Mouse (Mus musculus) MEL (cell line): ENCODE measurements around the gene Gmeb2. TPM values are rescaled to one million over a fixed set of nuclear protein-coding genes. Genes with fewer than 3 reads are reported as not detected.
A peak's percentile ranks its signal among the peaks of the same experiment; 100 is the strongest.

Source experiments
- DNase-seq: peaks from one replicate; pipeline ENCODE4 v3.0.0; 2011; ENCODE audit warnings: low read depth, low spot score
- H3K27ac ChIP-seq: 2 replicates; pipeline ENCODE4 v1.5.1; 2012; ENCODE audit warnings: low read depth, mild to moderate bottlenecking, control low read depth, low read length, moderate library complexity; ENCODE audit not compliant: control insufficient read depth
- H3K27me3 ChIP-seq, 2 experiments: fragments of 150-350 bp in 1 of 2; sonication (generic) in 1 of 2; 2 replicates each; pipeline ENCODE4 v1.6.1; 2012; ENCODE audit warnings: low read length in 2 of 2, mild to moderate bottlenecking in 2 of 2, improper control_type of control experiment in 1 of 2, moderate library complexity in 1 of 2; ENCODE audit not compliant: insufficient read depth in 2 of 2, control insufficient read depth in 1 of 2
- H3K36me3 ChIP-seq, 2 experiments: 2 replicates each; pipeline ENCODE4 v1.6.1; 2012 to 2014; ENCODE audit warnings: low read length in 2 of 2, improper control_type of control experiment in 1 of 2, inconsistent platforms in 1 of 2, mild to moderate bottlenecking in 1 of 2; ENCODE audit not compliant: insufficient read depth in 2 of 2, control insufficient read depth in 1 of 2
- H3K4me1 ChIP-seq, 2 experiments: fragments of 150-350 bp in 1 of 2; sonication (generic) in 1 of 2; 2 replicates each; pipeline ENCODE4 v1.6.1; 2012; ENCODE audit warnings: low read length in 2 of 2, improper control_type of control experiment in 1 of 2, mild to moderate bottlenecking in 1 of 2; ENCODE audit not compliant: insufficient read depth in 2 of 2, control insufficient read depth in 1 of 2
- H3K4me3 ChIP-seq, 2 experiments: fragments of 150-350 bp in 1 of 2; sonication (generic) in 1 of 2; 2 replicates each; pipeline ENCODE4 v1.5.1; 2012; ENCODE audit warnings: low read depth in 2 of 2, low read length in 2 of 2, mild to moderate bottlenecking in 2 of 2, moderate library complexity in 2 of 2, control low read depth in 1 of 2, improper control_type of control experiment in 1 of 2; ENCODE audit not compliant: control insufficient read depth in 1 of 2, insufficient read depth in 1 of 2
- H3K79me2 ChIP-seq: 2 replicates; pipeline ENCODE4 v1.6.1; 2012; ENCODE audit warnings: mild to moderate bottlenecking, low read length, moderate library complexity; ENCODE audit not compliant: control insufficient read depth, poor library complexity, insufficient read depth
- H3K9ac ChIP-seq: 2 replicates; pipeline ENCODE4 v1.6.1; 2012; ENCODE audit warnings: low read depth, mild to moderate bottlenecking, control low read depth, low read length, moderate library complexity; ENCODE audit not compliant: control insufficient read depth, poor library complexity, severe bottlenecking
- H3K9me3 ChIP-seq: fragments of 150-350 bp; sonication (generic); replicated peaks from 2 replicates; pipeline ENCODE4 v1.6.1; 2012; ENCODE audit warnings: mild to moderate bottlenecking, low read length, improper control_type of control experiment, moderate library complexity; ENCODE audit not compliant: insufficient read depth
- BHLHE40 ChIP-seq: IDR thresholded peaks from 2 replicates; pipeline ENCODE4 v1.6.1; 2012; ENCODE audit warnings: low read depth, mild to moderate bottlenecking, inconsistent platforms, low read length, improper control_type of control experiment, borderline replicate concordance
- CHD2 ChIP-seq: IDR thresholded peaks from 2 replicates; pipeline ENCODE4 v1.6.1; 2011; ENCODE audit warnings: low read length, improper control_type of control experiment
- ELF1 ChIP-seq: IDR thresholded peaks from 2 replicates; pipeline ENCODE4 v1.6.1; 2014; ENCODE audit warnings: low read depth, mild to moderate bottlenecking, inconsistent platforms, low read length, improper control_type of control experiment, moderate library complexity
- EP300 ChIP-seq, 2 experiments: IDR thresholded peaks; 2 replicates each; pipeline ENCODE4 v1.6.1; 2011; ENCODE audit warnings: improper control_type of control experiment in 2 of 2, low read length in 2 of 2, low read depth in 1 of 2, mild to moderate bottlenecking in 1 of 2
- ETS1 ChIP-seq: IDR thresholded peaks from 2 replicates; pipeline ENCODE4 v1.6.1; 2012; ENCODE audit warnings: low read depth, mild to moderate bottlenecking, inconsistent platforms, low read length, improper control_type of control experiment, moderate library complexity
- GABPA ChIP-seq: IDR thresholded peaks from 2 replicates; pipeline ENCODE4 v1.6.1; 2012; ENCODE audit warnings: low read depth, mild to moderate bottlenecking, inconsistent platforms, low read length, improper control_type of control experiment, moderate library complexity
- HCFC1 ChIP-seq: IDR thresholded peaks from 2 replicates; pipeline ENCODE4 v1.6.1; 2012; ENCODE audit warnings: low read depth, mild to moderate bottlenecking, inconsistent platforms, low read length, improper control_type of control experiment, moderate library complexity
- JUND ChIP-seq: IDR thresholded peaks from 2 replicates; pipeline ENCODE4 v1.6.1; 2011; ENCODE audit warnings: low read depth, mild to moderate bottlenecking, improper control_type of control experiment, low read length
- KAT2A ChIP-seq: conservative IDR thresholded peaks from 2 replicates; pipeline ENCODE4 v1.6.1; 2012; ENCODE audit warnings: low read depth, low read length, improper control_type of control experiment, inconsistent platforms
- MAX ChIP-seq: IDR thresholded peaks from 2 replicates; pipeline ENCODE4 v1.6.1; 2011; ENCODE audit warnings: low read length, improper control_type of control experiment
- MAZ ChIP-seq: IDR thresholded peaks from 2 replicates; pipeline ENCODE4 v1.6.1; 2012; ENCODE audit warnings: low read depth, mild to moderate bottlenecking, inconsistent platforms, low read length, improper control_type of control experiment
- MEF2A ChIP-seq: IDR thresholded peaks from 2 replicates; pipeline ENCODE4 v1.6.1; 2014; ENCODE audit warnings: low read depth, mild to moderate bottlenecking, inconsistent platforms, low read length, improper control_type of control experiment; ENCODE audit not compliant: poor library complexity, insufficient replicate concordance, severe bottlenecking; ENCODE audit errors: extremely low read depth
- MXI1 ChIP-seq: IDR thresholded peaks from 2 replicates; pipeline ENCODE4 v1.6.1; 2011; ENCODE audit warnings: mild to moderate bottlenecking, low read depth, low read length, improper control_type of control experiment
- MYC ChIP-seq: IDR thresholded peaks from 2 replicates; pipeline ENCODE4 v1.6.1; 2011; ENCODE audit warnings: low read depth, mild to moderate bottlenecking, low read length, improper control_type of control experiment, moderate library complexity
- NELFE ChIP-seq: IDR thresholded peaks from 2 replicates; pipeline ENCODE4 v1.6.1; 2011; ENCODE audit warnings: low read depth, low read length, improper control_type of control experiment
- NRF1 ChIP-seq: IDR thresholded peaks from 2 replicates; pipeline ENCODE4 v1.6.1; 2014; ENCODE audit warnings: low read depth, mild to moderate bottlenecking, inconsistent platforms, low read length, improper control_type of control experiment, moderate library complexity; ENCODE audit not compliant: poor library complexity, insufficient read depth, severe bottlenecking
- POLR2A ChIP-seq, 2 experiments: IDR thresholded peaks; 2 replicates each; pipeline ENCODE4 v1.6.1; 2011 to 2012; ENCODE audit warnings: low read length in 2 of 2, mild to moderate bottlenecking in 2 of 2, control low read depth in 1 of 2, improper control_type of control experiment in 1 of 2, low read depth in 1 of 2, moderate library complexity in 1 of 2; ENCODE audit not compliant: control insufficient read depth in 1 of 2, insufficient read depth in 1 of 2, poor library complexity in 1 of 2
- POLR2AphosphoS2 ChIP-seq: IDR thresholded peaks from 2 replicates; pipeline ENCODE4 v1.6.1; 2011; ENCODE audit warnings: low read length, improper control_type of control experiment
- RCOR1 ChIP-seq: IDR thresholded peaks from 2 replicates; pipeline ENCODE4 v1.6.1; 2012; ENCODE audit warnings: low read depth, mild to moderate bottlenecking, inconsistent platforms, low read length, improper control_type of control experiment
- SIN3A ChIP-seq: IDR thresholded peaks from 2 replicates; pipeline ENCODE4 v1.6.1; 2012; ENCODE audit warnings: low read length, improper control_type of control experiment, inconsistent platforms
- SMC3 ChIP-seq: IDR thresholded peaks from 2 replicates; pipeline ENCODE4 v1.6.1; 2011; ENCODE audit warnings: low read depth, low read length, improper control_type of control experiment
- TBP ChIP-seq: IDR thresholded peaks from 2 replicates; pipeline ENCODE4 v1.8.0; 2011; ENCODE audit warnings: low read depth, low read length, improper control_type of control experiment
- UBTF ChIP-seq: IDR thresholded peaks from 2 replicates; pipeline ENCODE4 v1.6.1; 2012; ENCODE audit warnings: low read depth, mild to moderate bottlenecking, inconsistent platforms, low read length, improper control_type of control experiment, moderate library complexity, borderline replicate concordance; ENCODE audit not compliant: insufficient read depth
- USF1 ChIP-seq: IDR thresholded peaks from 2 replicates; pipeline ENCODE4 v1.6.1; 2014; ENCODE audit warnings: low read depth, mild to moderate bottlenecking, inconsistent platforms, low read length, improper control_type of control experiment, moderate library complexity
- ZKSCAN1 ChIP-seq: IDR thresholded peaks from 2 replicates; pipeline ENCODE4 v1.6.1; 2012; ENCODE audit warnings: low read depth, mild to moderate bottlenecking, inconsistent platforms, low read length, improper control_type of control experiment, moderate library complexity
- ZMIZ1 ChIP-seq: IDR thresholded peaks from 2 replicates; pipeline ENCODE4 v1.6.1; 2012; ENCODE audit warnings: low read depth, mild to moderate bottlenecking, inconsistent platforms, low read length, improper control_type of control experiment, moderate library complexity
- polyA plus RNA-seq, 2 experiments: library from polyadenylated mRNA; stranded (reverse) in 1 of 2; unstranded in 1 of 2; fragments of >175 nt in 1 of 2; fragments of >200 nt in 1 of 2; gene quantifications; 2 replicates each; pipeline versions ENCODE4 v1.2.1 to v1.2.4; 2012; ENCODE audit warnings: low replicate concordance in 2 of 2, low read depth in 1 of 2; ENCODE audit not compliant: insufficient read length in 2 of 2, insufficient read depth in 1 of 2, missing spikeins in 1 of 2
- total RNA-seq: library from RNA; depleted of rRNA; stranded (reverse); fragments of 300-350 nt; gene quantifications from 2 replicates; pipeline ENCODE4 v1.2.3, GENCODE M21; 2012

Gmeb2 gene
- total and polyA plus RNA-seq, 3 experiments: 8.3 to 16.9 TPM; not detected in 1

DNA sequence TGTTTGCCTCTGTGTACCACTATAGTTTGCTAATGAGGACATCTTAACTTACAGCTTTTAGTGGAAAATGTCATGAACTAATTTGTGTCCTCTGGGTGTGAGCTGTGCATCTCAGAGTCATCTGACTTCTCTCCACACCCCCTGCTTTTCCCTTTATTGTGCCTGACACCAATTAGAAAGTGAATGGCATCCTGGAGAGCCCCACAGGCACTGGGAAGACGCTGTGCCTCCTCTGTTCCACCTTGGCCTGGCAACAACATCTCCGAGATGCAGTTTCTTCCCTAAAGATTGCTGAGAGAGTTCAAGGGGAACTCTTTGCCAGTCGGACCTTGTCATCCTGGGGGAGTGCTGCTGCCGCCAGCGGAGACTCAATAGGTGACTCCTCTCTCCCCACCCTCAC lies 34.3 kb upstream of the Gmeb2 start (continued):
- no peak for TF ChIP-seq ZKSCAN1

- TF ChIP-seq GABPA (no peak), SMC3 (no peak), RCOR1 (no peak), HCFC1 (no peak), BHLHE40 (no peak), MEF2A (no peak), SIN3A (no peak), MAX (no peak), ZKSCAN1 (no peak), MYC (no peak)
- peak overlapping the region; percentile 98 for H3K9ac ChIP-seq
Observed at GRCm38 (mm10) chr2:181320103-181320499, 32.3 kb upstream of the Gmeb2 start.

GRCm38 (mm10) chr2:181319248-181320102 lies 31.6 kb upstream of the Gmeb2 start, which contains the start of gene Rtel1:
Rtel1 (plus strand) TSS chr2:181319739.
- peak within 1 kb of the TSS; percentile 99 for H3K27ac ChIP-seq
- peak; percentile 94 for DNase-seq
- TF ChIP-seq NELFE (peak; percentile 96), UBTF (no peak), EP300 (IDR thresholded peaks at IDR 0.05; ENCODE audit: low read depth in 1 of 2, low read length in 2 of 2) (no peak), USF1 (peak; percentile 21; the same call in 1 of the 2 replicates), TBP (peak; percentile 84), JUND (no peak), BHLHE40 (no peak), CHD2 (no peak), MAX (peak; percentile 91), POLR2A (IDR thresholded peaks at IDR 0.05; ENCODE audit: control insufficient read depth in 1 of 2, insufficient read depth in 1 of 2, low read depth in 1 of 2, low read length in 2 of 2, poor library complexity in 1 of 2) (peak; percentile 74 to 95; a peak in 3 of 4 replicates), ELF1 (peak; percentile 70), RCOR1 (no peak; the same call in 1 of the 2 replicates), ETS1 (no peak), ZMIZ1 (peak; percentile 74), POLR2AphosphoS2 (peak; percentile 80; the same call in 1 of the 2 replicates), SIN3A (peak; percentile 93), MYC (peak; percentile 98), MXI1 (peak; percentile 95), KAT2A (peak; percentile 57; the same call in 1 of the 2 replicates), ZKSCAN1 (no peak), NRF1 (no peak), HCFC1 (peak; percentile 88), MAZ (no peak), GABPA (no peak)

More at GRCm38 (mm10) chr2:181320103-181320499, 32.3 kb upstream of the Gmeb2 start:
- H3K79me2 ChIP-seq: peaks cover 12% of the 10 kb centered on the region
- H3K9me3 ChIP-seq: no peaks in the 10 kb centered on the region
- H3K36me3 ChIP-seq: peaks cover 1 to 11% of the 10 kb centered on the region in 2 experiments; a peak in 3 of 4 replicates
- H3K27ac ChIP-seq: peak overlapping the region; percentile 99
- H3K4me3 ChIP-seq: peak overlapping the region; percentile 62 to 92
- no peaks in the 10 kb centered on the region for H3K27me3 ChIP-seq
- H3K4me1 ChIP-seq: peaks cover 0 to 14% of the 10 kb centered on the region in 2 experiments; a peak in 3 of 4 replicates
- DNase-seq: no peak

More at GRCm38 (mm10) chr2:181319248-181320102, 31.6 kb upstream of the Gmeb2 start, which contains the start of gene Rtel1:
- H3K9ac ChIP-seq: peak within 1 kb of the TSS; percentile 98
- peaks cover 12% of the 10 kb centered on the region for H3K79me2 ChIP-seq
- peak within 1 kb of the TSS; percentile 62 to 92 for H3K4me3 ChIP-seq
- H3K4me1 ChIP-seq: peaks cover 0 to 14% of the 10 kb centered on the region in 2 experiments; a peak in 3 of 4 replicates
- no peaks in the 10 kb centered on the region for H3K27me3 ChIP-seq
- peaks cover 1 to 11% of the 10 kb centered on the region in 2 experiments; a peak in 3 of 4 replicates for H3K36me3 ChIP-seq
- no peaks in the 10 kb centered on the region for H3K9me3 ChIP-seq
